Comparison of ENCODE assay signal across 9 mouse cellular contexts in genomic region chr17:8812228-8812865, GRCm38 (mm10).
A peak's percentile ranks its signal among the peaks of the same experiment; 100 is the strongest.
DNase-seq lines count a peak whose midpoint lies in the region; ATAC-seq and TF ChIP-seq lines count a peak whose summit lies in the region.
"Had no signal": no experiment of that assay in that cellular context is flagged by ENCODE, and none has a peak within 500 bp of the region (broad histone marks: within the 10 kb centered on the region; RNA-seq: fewer than 3 reads in every experiment).

No protein-coding gene starts in this region.

- dilution Hi-C loops in CH12.LX (cut with MboI; ENCODE audit: extremely low pct_ligation_motif_present, extremely low pct_unique_long_range_greater_than_20kb, low sequenced_read_pairs): no loop called here

- no peak overlapping the region for H3K4me2 ChIP-seq in hindbrain, embryonic 11.5 days (replicated peaks; ENCODE audit: low read depth, low read length)
- H3K4me2 ChIP-seq in hindbrain, embryonic 12.5 days (replicated peaks): no peak overlapping the region
- peak overlapping the region; percentile 45; the same call in 1 of the 2 replicates for H3K4me2 ChIP-seq in CH12.LX (ENCODE audit: insufficient read depth, low read depth, poor library complexity, severe bottlenecking)

- WGBS in hindbrain, embryonic 11.5 days: 57% methylated on average over 12 of the region's 12 CpGs
- 52% methylated on average over 12 of the region's 12 CpGs for WGBS in hindbrain, embryonic 12.5 days

- H3K79me2 ChIP-seq in CH12.LX (replicated peaks; ENCODE audit: control insufficient read depth, extremely low read depth, insufficient read depth, poor library complexity, severe bottlenecking): no peaks in the 10 kb centered on the region

- in situ Hi-C loops in CH12.LX (cut with MboI; ENCODE audit: low pct_ligation_motif_present, low pct_unique_long_range_greater_than_20kb, low sequenced_read_pairs): no loop called here

- H3K9me3 ChIP-seq in hindbrain, embryonic 11.5 days (ENCODE audit: control insufficient read depth, low read length): no peaks in the 10 kb centered on the region
- H3K9me3 ChIP-seq in hindbrain, embryonic 12.5 days (replicated peaks): no peaks in the 10 kb centered on the region
- H3K9me3 ChIP-seq in CH12.LX (replicated peaks; ENCODE audit: low read length): no peaks in the 10 kb centered on the region

- peak in 1 of 2 experiments; percentile 25; a peak in 1 of 4 replicates for TF ChIP-seq CTCF in CH12.LX (conservative IDR thresholded peaks at IDR 0.05 in 1 of 2, IDR thresholded peaks at IDR 0.05 in 1 of 2; ENCODE audit: low read depth in 2 of 2, low read length in 2 of 2)

- no peaks in the 10 kb centered on the region for H3K36me3 ChIP-seq in hindbrain, embryonic 11.5 days (ENCODE audit: control insufficient read depth, insufficient read depth, low read length)
- no peaks in the 10 kb centered on the region for H3K36me3 ChIP-seq in hindbrain, embryonic 12.5 days
- no peaks in the 10 kb centered on the region for H3K36me3 ChIP-seq in CH12.LX (replicated peaks in 1 of 2; ENCODE audit: control insufficient read depth in 1 of 2, insufficient read depth in 1 of 2, low read length in 1 of 2)

- TF ChIP-seq EP300 in CH12.LX (IDR thresholded peaks at IDR 0.05; ENCODE audit: low read length): no peak

- no peak overlapping the region for H3K9ac ChIP-seq in hindbrain, embryonic 11.5 days (ENCODE audit: low read depth, low read length)
- no peak overlapping the region for H3K9ac ChIP-seq in hindbrain, embryonic 12.5 days
- no peak overlapping the region for H3K9ac ChIP-seq in CH12.LX (ENCODE audit: insufficient read depth, low read depth)
- H3K9ac ChIP-seq: liver, embryonic 14.5 days had no signal

- TF ChIP-seq POLR2A in CH12.LX (IDR thresholded peaks at IDR 0.05; ENCODE audit: low read depth, low read length): no peak

- TF ChIP-seq RAD21 in CH12.LX (IDR thresholded peaks at IDR 0.05; ENCODE audit: low read depth, low read length): no peak; the same call in 1 of the 2 replicates

- peak; percentile 38 for DNase-seq in cerebellum, adult 11-12 months
- no peak for DNase-seq in cerebellum, adult 11 months
- peak; percentile 42 for DNase-seq in hindbrain, embryonic 11.5 days (ENCODE audit: low spot score)
- peak; percentile 21 for DNase-seq in CH12.LX (ENCODE audit: extremely low read depth)
- peak; percentile 23 for DNase-seq in embryo, embryonic 9.5 days (ENCODE audit: extremely low spot score)
- no peak for DNase-seq in thymus, postnatal 4 days
- no peak for DNase-seq in ovary, postnatal 14 days (ENCODE audit: low spot score)

- no peaks in the 10 kb centered on the region for H3K27me3 ChIP-seq in hindbrain, embryonic 11.5 days (ENCODE audit: control insufficient read depth, insufficient read depth, low read length)
- no peaks in the 10 kb centered on the region; the same call in 1 of the 2 replicates for H3K27me3 ChIP-seq in hindbrain, embryonic 12.5 days
- no peaks in the 10 kb centered on the region for H3K27me3 ChIP-seq in CH12.LX (replicated peaks)

- ATAC-seq in hindbrain, embryonic 11.5 days (ENCODE audit: low FRiP score): no peak
- no peak for ATAC-seq in hindbrain, embryonic 12.5 days (ENCODE audit: low FRiP score)

- no peak overlapping the region for H3K4me3 ChIP-seq in hindbrain, embryonic 11.5 days (ENCODE audit: low read depth, low read length)
- no peak overlapping the region for H3K4me3 ChIP-seq in hindbrain, embryonic 12.5 days
- H3K4me3 ChIP-seq in CH12.LX (replicated peaks in 1 of 3; ENCODE audit: low read depth in 2 of 3, low read length in 2 of 3, poor library complexity in 1 of 3): no peak overlapping the region

- H3K27ac ChIP-seq in hindbrain, embryonic 11.5 days (ENCODE audit: low read depth, low read length): no peak overlapping the region
- no peak overlapping the region for H3K27ac ChIP-seq in hindbrain, embryonic 12.5 days
- no peak overlapping the region for H3K27ac ChIP-seq in CH12.LX (ENCODE audit: insufficient read depth, low read depth)
- H3K27ac ChIP-seq: liver, embryonic 14.5 days had no signal

- H3K4me1 ChIP-seq in hindbrain, embryonic 11.5 days (replicated peaks; ENCODE audit: control insufficient read depth, insufficient read depth, low read length): no peaks in the 10 kb centered on the region
- peaks cover 15% of the 10 kb centered on the region for H3K4me1 ChIP-seq in hindbrain, embryonic 12.5 days
- peaks cover 12 to 40% of the 10 kb centered on the region in 2 experiments for H3K4me1 ChIP-seq in CH12.LX (ENCODE audit: control insufficient read depth in 1 of 2, insufficient read depth in 2 of 2)

TF ChIP-seq in CH12.LX, 34 proteins besides CTCF, POLR2A, EP300 and RAD21:
- no peak for TF ChIP-seq IRF4 (IDR thresholded peaks at IDR 0.05; ENCODE audit: low read depth, low read length)
- TF ChIP-seq TBP (conservative IDR thresholded peaks at IDR 0.05; ENCODE audit: low read depth, low read length): no peak
- no peak for TF ChIP-seq MAZ (IDR thresholded peaks at IDR 0.05; ENCODE audit: low read depth, low read length)
- no peak for TF ChIP-seq JUND (conservative IDR thresholded peaks at IDR 0.05; ENCODE audit: low read depth, low read length)
- TF ChIP-seq GABPA (IDR thresholded peaks at IDR 0.05; ENCODE audit: insufficient replicate concordance, low read depth, low read length): no peak
- no peak for TF ChIP-seq KAT2A (IDR thresholded peaks at IDR 0.05; ENCODE audit: insufficient replicate concordance, low read length)
- no peak for TF ChIP-seq JUN (IDR thresholded peaks at IDR 0.05; ENCODE audit: insufficient read depth, low read depth, low read length)
- no peak for TF ChIP-seq BHLHE40 (IDR thresholded peaks at IDR 0.05; ENCODE audit: low read depth, low read length)
- no peak for TF ChIP-seq ZNF384 (IDR thresholded peaks at IDR 0.05; ENCODE audit: low read depth, low read length)
- no peak for TF ChIP-seq SMC3 (IDR thresholded peaks at IDR 0.05; ENCODE audit: low read depth, low read length)
- TF ChIP-seq CHD2 (IDR thresholded peaks at IDR 0.05; ENCODE audit: low read length): no peak
- TF ChIP-seq MEF2A (IDR thresholded peaks at IDR 0.05; ENCODE audit: borderline replicate concordance, low read depth, low read length): no peak
- no peak for TF ChIP-seq USF2 (conservative IDR thresholded peaks at IDR 0.05; ENCODE audit: low read depth, low read length)
- no peak for TF ChIP-seq TCF12 (IDR thresholded peaks at IDR 0.05; ENCODE audit: low read depth, low read length)

Comparison
In these comparisons a context has a peak if more than half of its experiments do, and no peak if none do; other contexts are left out.
1. DNase-seq: peak in cerebellum, adult 11-12 months (single experiment), hindbrain, embryonic 11.5 days (single experiment), CH12.LX (single experiment) and embryo, embryonic 9.5 days (single experiment); none in cerebellum, adult 11 months (single experiment), thymus, postnatal 4 days (single experiment) and ovary, postnatal 14 days (single experiment).